Mouse (Mus musculus) left cerebral cortex, adult 18-20 months (tissue): ENCODE results near the gene Polr2a. TPM values are rescaled to one million over a fixed set of nuclear protein-coding genes. Genes with fewer than 3 reads are reported as not detected.

Source experiments
- DNase-seq, 2 experiments: peaks; one replicate each; pipeline ENCODE4 v3.0.0; 2021 to 2022; ENCODE audit warnings: low spot score in 2 of 2, mixed read lengths in 1 of 2
- total RNA-seq, 2 experiments: library from RNA; stranded (reverse); gene quantifications; 2 replicates each; pipeline ENCODE4 v1.2.3; 2021

The Polr2a gene
- total RNA-seq, 2 experiments from 2014 or later: 44.2 to 46.2 TPM

DNA sequence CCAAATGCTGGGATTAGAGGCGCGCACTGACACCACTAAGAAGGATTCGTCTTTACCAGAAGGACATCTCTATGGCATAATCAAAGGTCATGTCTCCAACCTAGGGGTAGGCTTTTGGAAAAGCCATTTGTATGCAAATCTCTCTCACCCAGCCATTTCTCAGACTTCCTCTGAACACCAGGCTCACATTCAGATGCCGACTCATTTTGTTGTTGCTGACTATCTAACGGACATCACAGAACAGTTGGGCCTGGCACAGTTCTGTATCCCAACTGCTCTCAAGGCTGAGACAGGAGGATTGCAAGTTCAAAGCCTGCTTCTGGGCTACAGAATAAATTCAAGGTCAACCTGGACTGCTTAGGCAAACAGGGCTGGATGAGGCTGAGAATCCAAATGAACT lies 28.9 kb upstream of the Polr2a start:
- no peak for DNase-seq

GRCm38 (mm10) chr11:69784793-69785272 lies 26.4 kb upstream of the Polr2a start:
- no peak for DNase-seq

DNA sequence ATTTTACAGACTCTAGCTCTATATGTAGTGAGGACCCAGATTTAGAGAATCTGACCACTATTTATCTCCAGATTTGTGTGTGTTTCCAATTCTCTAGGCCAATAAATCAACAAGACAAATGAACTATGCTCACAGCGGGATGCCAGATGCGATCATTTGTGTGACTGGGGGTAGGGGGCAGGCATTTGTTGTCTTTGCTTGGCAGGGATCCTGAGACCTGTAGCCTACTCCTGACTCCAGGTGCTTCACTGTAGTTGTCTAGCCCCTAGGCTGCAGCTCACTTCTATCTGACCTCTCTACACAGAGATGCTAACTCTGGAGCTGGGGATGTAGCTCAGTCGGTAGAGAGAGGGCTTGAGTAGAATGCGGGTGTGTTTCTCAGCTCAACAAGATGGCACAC lies 23.4 kb upstream of the Polr2a start:
- no peak for DNase-seq

GRCm38 (mm10) chr11:69778985-69779384 lies 20.5 kb upstream of the Polr2a start:
- no peak for DNase-seq

GRCm38 (mm10) chr11:69778258-69778982 lies 20.0 kb upstream of the Polr2a start:
- DNase-seq: no peak

- DNase-seq: no peak
These were observed 19.2 kb upstream of the Polr2a start for GRCm38 (mm10) chr11:69777504-69778257.

GRCm38 (mm10) chr11:69776488-69776887 lies 18.1 kb upstream of the Polr2a start:
- no peak for DNase-seq

DNA sequence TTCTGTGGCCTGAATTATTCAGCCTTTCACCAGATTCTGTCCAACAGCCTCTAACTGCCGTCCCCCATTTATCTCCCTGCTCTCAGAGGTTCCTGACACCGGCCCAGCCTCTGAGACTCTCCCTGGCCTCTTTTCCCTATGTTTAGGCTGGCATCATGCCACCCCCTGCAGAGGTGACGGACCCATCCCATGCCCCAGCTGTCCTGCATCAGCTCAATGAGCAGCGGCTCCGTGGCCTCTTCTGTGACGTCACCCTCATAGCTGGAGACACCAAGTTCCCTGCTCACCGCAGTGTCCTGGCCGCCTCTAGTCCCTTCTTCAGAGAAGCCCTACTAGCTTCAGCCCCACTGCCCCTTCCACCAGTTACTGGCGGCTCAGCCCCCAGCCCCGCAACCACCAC lies 17.3 kb upstream of the Polr2a start:
- no peak for DNase-seq

DNA sequence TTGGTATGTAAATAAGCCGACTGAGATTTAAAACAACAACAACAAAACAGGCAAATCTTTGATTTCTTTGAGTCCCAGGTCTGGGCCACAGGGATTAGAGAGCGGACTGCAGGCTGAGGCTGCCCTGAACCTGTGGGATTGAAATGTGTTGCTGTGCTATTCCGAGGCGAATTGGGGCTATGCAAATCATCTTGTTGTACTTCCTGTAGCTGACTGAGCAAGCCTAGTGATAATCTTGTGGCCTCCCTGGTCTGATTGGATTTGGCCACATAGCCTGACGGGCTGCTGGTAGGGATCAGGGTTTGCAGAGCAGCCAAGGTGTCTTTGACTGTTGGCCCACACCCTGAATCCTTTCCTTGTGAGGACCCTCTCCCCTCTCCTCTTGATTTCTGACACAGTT lies 16.5 kb upstream of the Polr2a start:
- DNase-seq: no peak

DNA sequence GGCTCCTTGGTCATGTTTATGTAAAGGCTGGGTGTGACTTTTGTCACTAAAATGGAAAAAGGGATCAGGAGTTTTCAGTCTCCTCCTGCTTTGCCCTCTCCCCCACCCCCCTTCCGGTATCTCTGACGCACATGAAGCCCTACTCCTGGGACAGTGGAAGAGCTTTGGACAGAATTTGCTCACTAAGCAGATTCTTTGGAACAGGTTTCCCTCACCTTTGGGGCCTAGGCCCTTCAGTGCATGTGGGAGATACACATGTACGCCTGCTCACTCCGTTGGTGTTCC lies 9.1 kb upstream of the Polr2a start:
- no peak for DNase-seq

GRCm38 (mm10) chr11:69766872-69767624 lies 8.6 kb upstream of the Polr2a start:
- DNase-seq: no peak

DNA sequence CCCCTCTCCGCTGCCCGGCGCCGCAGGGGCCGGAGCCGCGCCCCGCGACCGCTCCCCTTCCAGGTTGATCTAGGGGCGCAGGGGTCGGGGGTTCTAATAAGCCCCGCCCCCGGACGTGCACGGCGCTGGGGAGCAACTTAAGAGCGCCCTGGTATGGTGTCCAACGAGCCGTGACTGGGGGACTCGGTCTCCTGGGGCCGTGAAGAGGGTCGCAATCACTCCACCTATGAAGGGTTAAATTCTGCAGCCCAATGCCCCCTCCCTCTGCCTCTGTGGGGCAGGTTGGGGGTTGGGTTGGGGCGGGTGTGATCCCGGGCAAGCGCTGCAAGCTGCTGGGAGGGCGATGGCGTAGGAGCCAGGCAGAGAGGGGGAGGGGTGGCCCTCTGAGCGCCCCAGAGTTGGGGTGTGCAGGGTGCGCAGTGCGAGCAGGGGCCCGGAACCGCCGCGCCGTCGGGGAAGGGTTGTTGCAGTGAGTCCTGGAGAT lies 7.7 kb upstream of the Polr2a start:
- DNase-seq: peak; percentile 61 to 77

DNA sequence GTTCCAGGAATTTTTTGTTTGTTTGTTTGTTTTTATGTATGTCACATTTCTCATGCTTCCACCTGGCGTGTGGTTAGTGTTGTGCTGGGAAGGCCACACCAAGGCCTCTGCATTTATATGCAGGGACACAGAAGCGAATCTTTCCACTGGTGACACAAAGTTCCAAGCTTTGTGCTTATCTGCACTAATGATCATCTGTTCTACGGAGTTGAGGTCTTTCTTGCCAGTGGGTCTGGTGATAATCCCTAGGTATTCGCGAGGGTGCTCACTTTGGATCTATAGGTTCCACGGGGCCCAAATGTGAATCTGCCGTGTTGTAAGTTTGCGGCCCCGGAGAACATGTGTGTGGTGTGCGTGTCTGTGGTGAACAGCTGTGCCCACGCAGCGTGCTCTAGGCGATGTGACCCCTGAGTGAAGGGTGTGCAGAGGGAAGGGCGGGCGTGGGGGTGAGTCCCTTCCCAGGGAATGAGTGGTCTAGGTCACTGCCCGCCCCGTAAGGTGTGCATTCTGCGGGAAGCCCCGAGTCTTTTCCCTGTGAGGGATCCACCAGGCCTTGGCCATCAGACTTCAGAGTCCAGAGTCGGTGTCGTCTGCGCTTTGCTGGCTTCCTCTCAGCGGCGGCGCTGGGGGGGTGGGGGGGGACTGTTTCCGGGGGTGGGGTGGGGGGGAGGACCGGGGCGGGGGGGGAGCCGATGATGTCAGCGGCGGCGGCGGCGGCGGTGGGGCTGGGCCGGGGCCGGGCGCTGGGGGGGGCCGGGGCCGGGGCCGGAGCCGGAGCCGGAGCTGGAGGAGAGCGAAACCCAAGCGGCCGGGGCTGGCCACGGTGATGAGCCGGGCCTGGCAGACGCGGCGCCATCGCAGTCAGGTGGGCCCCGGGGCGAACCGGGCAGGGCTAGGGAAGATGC lies 7.0 kb upstream of the Polr2a start, which contains the start of gene Zbtb4:
TSS of gene Zbtb4 (plus strand) at position 692 of the 905 bp plus-strand sequence.
- no peak for DNase-seq

GRCm38 (mm10) chr11:69763551-69763950 lies 5.1 kb upstream of the Polr2a start:
- DNase-seq: no peak

GRCm38 (mm10) chr11:69761868-69762267 lies 3.4 kb upstream of the Polr2a start, which contains the start of gene Slc35g3:
Gene Slc35g3 (minus strand): TSS chr11:69761968.
- no peak for DNase-seq

- DNase-seq: no peak
These were observed 2.4 kb upstream of the Polr2a start for GRCm38 (mm10) chr11:69760901-69761200.

GRCm38 (mm10) chr11:69760160-69760900 lies 1.9 kb upstream of the Polr2a start:
- no peak for DNase-seq

- DNase-seq: peak; percentile 87 to 90
These were observed 709 bp upstream of the Polr2a start for GRCm38 (mm10) chr11:69758971-69759721.

DNA sequence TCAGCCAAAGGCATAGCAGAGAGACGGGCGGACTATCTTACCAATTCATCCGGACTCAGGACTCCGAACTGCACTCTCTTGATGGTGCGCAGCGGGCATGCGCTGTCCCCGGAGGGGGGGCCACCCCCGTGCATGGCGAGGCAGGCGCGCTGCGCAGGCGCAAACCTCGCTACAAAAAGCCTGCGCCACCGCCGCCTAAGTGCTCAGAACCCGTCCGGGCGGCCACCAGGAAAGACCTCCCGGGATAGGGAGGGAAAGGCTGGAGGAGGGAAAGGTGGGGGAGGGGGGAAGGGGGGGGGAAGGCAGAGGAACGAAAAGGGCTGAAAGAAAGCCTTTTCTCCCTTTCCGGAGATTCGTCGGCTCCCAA lies 364 bp downstream of the Polr2a start:
- DNase-seq: peak; percentile 97
